Mouse (Mus musculus): ENCODE data around the gene Bcdin3d.

Bcdin3d gene

GRCm38 (mm10) chr15:99438966-99439698 lies 35.4 kb downstream of the Bcdin3d start:
- no peak for DNase-seq

GRCm38 (mm10) chr15:99433913-99434312 lies 40.6 kb downstream of the Bcdin3d start:
- DNase-seq: no peak

GRCm38 (mm10) chr15:99433081-99433718 lies 41.3 kb downstream of the Bcdin3d start:
- no peak for DNase-seq

DNA sequence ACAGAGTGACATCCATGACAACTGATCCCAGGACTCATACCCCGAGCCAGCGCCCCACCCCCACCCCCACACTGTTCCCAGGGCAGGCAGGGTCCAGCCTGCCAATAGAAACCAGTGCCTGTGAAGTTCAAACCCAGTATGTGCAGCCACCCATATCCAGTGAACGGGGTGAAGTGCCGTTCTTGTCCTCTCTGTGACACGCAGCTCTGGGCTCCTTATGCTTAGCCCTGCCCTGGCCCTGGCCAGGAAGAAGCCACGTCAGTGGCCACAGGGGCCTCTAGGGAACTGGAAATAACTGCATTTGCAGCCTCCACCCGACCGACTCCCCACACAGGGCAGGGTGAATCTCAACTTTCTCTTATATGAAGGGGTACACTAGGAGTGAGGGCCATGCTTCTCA lies 42.6 kb downstream of the Bcdin3d start:
- no peak for DNase-seq

DNA sequence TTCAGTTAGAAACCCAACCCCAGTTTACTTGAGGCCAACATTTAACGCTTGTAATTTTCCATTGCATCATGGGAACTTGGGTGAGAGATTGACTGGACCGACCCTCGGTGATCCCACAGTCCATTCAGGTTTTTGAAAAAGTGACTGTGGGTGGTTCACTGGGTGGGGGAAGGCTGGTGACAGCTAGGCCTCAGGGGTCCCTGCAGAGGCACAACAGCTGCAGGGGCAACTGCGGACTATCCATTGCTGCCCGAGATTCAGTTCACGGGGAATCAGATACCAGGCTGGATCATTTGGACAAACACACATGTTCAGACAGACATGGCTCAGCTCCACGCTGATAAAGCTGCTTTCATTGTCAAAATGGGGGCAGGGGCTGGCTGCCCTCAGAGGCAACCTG lies 43.0 kb downstream of the Bcdin3d start:
- no peak for DNase-seq

- DNase-seq: no peak
Measured at GRCm38 (mm10) chr15:99431063-99431462, 43.5 kb downstream of the Bcdin3d start.

- DNase-seq: no peak
Measured at GRCm38 (mm10) chr15:99430394-99430793, 44.1 kb downstream of the Bcdin3d start.

DNA sequence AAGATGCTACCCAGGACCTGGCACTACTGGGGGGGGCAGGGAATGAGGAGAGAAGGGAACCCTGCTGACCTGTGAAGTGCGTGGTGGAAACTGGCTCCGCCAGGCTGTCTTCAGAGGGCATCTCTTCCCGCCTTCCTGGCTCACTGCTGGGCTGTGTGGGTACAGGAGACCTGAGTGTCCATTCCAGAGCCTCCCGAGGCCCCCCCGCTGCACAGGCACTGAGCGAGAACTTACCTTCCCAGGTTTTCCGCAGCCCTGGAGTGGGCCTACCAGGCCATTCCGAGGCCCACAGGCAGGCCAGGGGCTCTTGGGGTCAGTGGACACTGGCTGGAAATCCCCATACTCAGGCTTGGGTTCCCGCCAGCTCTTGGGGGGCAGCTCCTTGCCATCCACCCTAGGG lies 50.6 kb downstream of the Bcdin3d start:
- DNase-seq: no peak

DNA sequence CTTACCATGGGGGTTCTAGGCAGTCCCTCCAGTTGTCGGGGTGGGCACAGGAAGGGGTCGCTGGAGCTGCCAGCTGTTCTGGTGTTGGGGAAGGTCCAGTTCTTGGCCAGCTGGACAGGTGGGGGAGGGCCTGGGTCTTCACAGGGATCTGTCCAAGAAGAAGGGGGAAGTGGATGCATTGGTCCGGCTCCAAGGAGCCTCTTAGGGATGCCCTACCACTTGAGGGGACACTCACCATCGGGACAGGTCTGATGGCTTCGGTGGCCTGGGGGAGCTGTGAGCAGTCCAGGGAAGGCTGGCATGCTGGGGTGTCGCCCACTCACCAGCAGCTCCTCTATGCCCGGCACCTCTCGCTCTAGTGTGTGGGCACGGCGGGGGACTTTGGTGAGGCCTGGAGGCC lies 51.4 kb downstream of the Bcdin3d start:
- no peak for DNase-seq

- DNase-seq: no peak
Measured at GRCm38 (mm10) chr15:99422551-99422950, 52.0 kb downstream of the Bcdin3d start.

- DNase-seq: no peak
Measured at GRCm38 (mm10) chr15:99421676-99422075, 52.9 kb downstream of the Bcdin3d start.

- DNase-seq: no peak
Measured at GRCm38 (mm10) chr15:99421152-99421551, 53.4 kb downstream of the Bcdin3d start.

GRCm38 (mm10) chr15:99420521-99421014 lies 54.0 kb downstream of the Bcdin3d start:
- DNase-seq: no peak

GRCm38 (mm10) chr15:99420101-99420500 lies 54.4 kb downstream of the Bcdin3d start:
- DNase-seq: no peak

Measured in cerebellum, adult 8-10 months (tissue).